8 mouse cellular contexts compared by ENCODE assay signal in genomic region chr11:106918901-106919300, GRCm38 (mm10). TPM values are rescaled to one million over a fixed set of nuclear protein-coding genes. Genes with fewer than 3 reads are reported as not detected.
DNase-seq lines count a peak whose midpoint lies in the region; ATAC-seq and TF ChIP-seq lines count a peak whose summit lies in the region.

No protein-coding gene starts in this region.

- DNase-seq in kidney, postnatal 0 days (ENCODE audit: low spot score): no peak
- DNase-seq in kidney, postnatal 25 days: no peak
- no peak for DNase-seq in embryonic facial prominence, embryonic 10.5 days (ENCODE audit: low spot score)
- no peak for DNase-seq in hindbrain, postnatal 0 days (ENCODE audit: low spot score)
- DNase-seq in thymus, postnatal 0 days (ENCODE audit: low spot score): no peak
- DNase-seq in gastrocnemius, postnatal 25 days: no peak
- DNase-seq in B cell, adult 2 months: no peak

- no peaks in the 10 kb centered on the region for H3K9me3 ChIP-seq in kidney, postnatal 0 days (replicated peaks; ENCODE audit: low read length)
- H3K9me3 ChIP-seq in embryonic facial prominence, embryonic 10.5 days: no peaks in the 10 kb centered on the region
- H3K9me3 ChIP-seq in hindbrain, postnatal 0 days (ENCODE audit: low read length): no peaks in the 10 kb centered on the region
- H3K9me3 ChIP-seq in midbrain, embryonic 16.5 days (replicated peaks; ENCODE audit: control insufficient read depth, low read length, poor library complexity, severe bottlenecking): no peaks in the 10 kb centered on the region

- no peaks in the 10 kb centered on the region for H3K27me3 ChIP-seq in kidney, postnatal 0 days (ENCODE audit: insufficient read depth, low read length)
- H3K27me3 ChIP-seq in embryonic facial prominence, embryonic 10.5 days (replicated peaks; ENCODE audit: low read depth, poor library complexity, severe bottlenecking): no peaks in the 10 kb centered on the region
- H3K27me3 ChIP-seq in hindbrain, postnatal 0 days (ENCODE audit: insufficient read depth, low read length): no peaks in the 10 kb centered on the region
- no peaks in the 10 kb centered on the region for H3K27me3 ChIP-seq in midbrain, embryonic 16.5 days (ENCODE audit: control insufficient read depth, insufficient read depth, low read depth, low read length)

- no peak for TF ChIP-seq CTCF in kidney, postnatal 0 days (IDR thresholded peaks at IDR 0.05; ENCODE audit: low read depth)
- no peak for TF ChIP-seq CTCF in hindbrain, postnatal 0 days (IDR thresholded peaks at IDR 0.05; ENCODE audit: low read depth)

- H3K36me3 ChIP-seq in kidney, postnatal 0 days (ENCODE audit: insufficient read depth, low read length): no peaks in the 10 kb centered on the region
- H3K36me3 ChIP-seq in embryonic facial prominence, embryonic 10.5 days (replicated peaks): no peaks in the 10 kb centered on the region
- H3K36me3 ChIP-seq in hindbrain, postnatal 0 days (ENCODE audit: insufficient read depth, low read length): no peaks in the 10 kb centered on the region
- H3K36me3 ChIP-seq in midbrain, embryonic 16.5 days (ENCODE audit: control insufficient read depth, insufficient read depth, low read length): no peaks in the 10 kb centered on the region

- H3K4me1 ChIP-seq in kidney, postnatal 0 days (replicated peaks; ENCODE audit: insufficient read depth, low read length): 0 out of 2 replicates have a peak, but pooled peaks cover 6% of the 10 kb centered on the region
- H3K4me1 ChIP-seq in embryonic facial prominence, embryonic 10.5 days: peaks cover 33% of the 10 kb centered on the region
- H3K4me1 ChIP-seq in hindbrain, postnatal 0 days (ENCODE audit: insufficient read depth, low read length): peaks cover 7% of the 10 kb centered on the region
- H3K4me1 ChIP-seq in midbrain, embryonic 16.5 days (ENCODE audit: control insufficient read depth, insufficient read depth, low read length): peaks cover 21% of the 10 kb centered on the region

- peak overlapping the region; percentile 90; the same call in 1 of the 2 replicates for H3K27ac ChIP-seq in kidney, postnatal 0 days
- no peak overlapping the region for H3K27ac ChIP-seq in embryonic facial prominence, embryonic 10.5 days (replicated peaks)
- no peak overlapping the region for H3K27ac ChIP-seq in hindbrain, postnatal 0 days
- H3K27ac ChIP-seq in midbrain, embryonic 16.5 days (ENCODE audit: low read length): no peak overlapping the region

- peak overlapping the region; percentile 60 for H3K4me2 ChIP-seq in kidney, postnatal 0 days (ENCODE audit: low read length)
- H3K4me2 ChIP-seq in hindbrain, postnatal 0 days (ENCODE audit: low read depth, low read length): peak overlapping the region; percentile 81
- peak overlapping the region; percentile 56 for H3K4me2 ChIP-seq in midbrain, embryonic 16.5 days (ENCODE audit: low read length)

- H3K9ac ChIP-seq in kidney, postnatal 0 days (ENCODE audit: low read depth, low read length): peak overlapping the region; percentile 88
- H3K9ac ChIP-seq in hindbrain, postnatal 0 days (replicated peaks; ENCODE audit: low read length): peak overlapping the region; percentile 90; the same call in 1 of the 2 replicates
- no peak overlapping the region for H3K9ac ChIP-seq in midbrain, embryonic 16.5 days (ENCODE audit: low read depth, low read length)

- 17% methylated on average over 8 of the region's 8 CpGs for WGBS in kidney, postnatal 0 days
- WGBS in embryonic facial prominence, embryonic 10.5 days: 29% methylated on average over 8 of the region's 8 CpGs
- WGBS in hindbrain, postnatal 0 days: 12% methylated on average over 8 of the region's 8 CpGs
- WGBS in midbrain, embryonic 16.5 days: 16% methylated on average over 8 of the region's 8 CpGs

- no peak for ATAC-seq in kidney, postnatal 0 days (replicated peaks; ENCODE audit: low FRiP score, low read depth)
- no peak for ATAC-seq in hindbrain, postnatal 0 days
- ATAC-seq in midbrain, embryonic 16.5 days: no peak

- H3K4me3 ChIP-seq in kidney, postnatal 0 days (replicated peaks; ENCODE audit: low read depth, low read length): peak overlapping the region; percentile 74
- H3K4me3 ChIP-seq in embryonic facial prominence, embryonic 10.5 days: peak overlapping the region; percentile 98
- peak overlapping the region; percentile 88 for H3K4me3 ChIP-seq in hindbrain, postnatal 0 days (ENCODE audit: low read length)
- peak overlapping the region; percentile 97 for H3K4me3 ChIP-seq in midbrain, embryonic 16.5 days (ENCODE audit: low read depth, low read length)

RNA-seq across cellular contexts. Expression of gene Smurf2, which starts 1.6 kb away (rescaled TPM):
- 11.2 and 12.3 TPM in 2 replicates for polyA plus RNA-seq in kidney, postnatal 0 days (2015; fragmentation: Nextera tagmentation; extraction: Ambion mirVana)
- polyA plus RNA-seq in embryonic facial prominence, embryonic 10.5 days (2016; fragmentation: Nextera tagmentation; extraction: Ambion mirVana): 12.4 and 13.5 TPM in 2 replicates
- total RNA-seq in hindbrain, postnatal 0 days (2014; rRNA removed): 27.2 and 35.7 TPM in 2 replicates
- 8.7 TPM in 2 replicates for polyA plus RNA-seq in hindbrain, postnatal 0 days (2015; fragmentation: Nextera tagmentation; extraction: Ambion mirVana)
- polyA plus RNA-seq in midbrain, embryonic 16.5 days (2015; fragmentation: Nextera tagmentation; extraction: Ambion mirVana): 11.3 and 12.1 TPM in 2 replicates
- 7.3 and 8.7 TPM in 2 replicates for polyA plus RNA-seq in thymus, postnatal 0 days (2015; fragmentation: Nextera tagmentation; extraction: Ambion mirVana)
- 10 to 100 TPM; 22.3 to 23.7 TPM for total RNA-seq in gastrocnemius, postnatal 25 days (2021)
